Mouse (Mus musculus): ENCODE data around the gene Iyd. TPM values are rescaled to one million over a fixed set of nuclear protein-coding genes. Genes with fewer than 3 reads are reported as not detected.

Iyd gene
- total RNA-seq, 2 experiments from 2014 or later, result not detected

DNA sequence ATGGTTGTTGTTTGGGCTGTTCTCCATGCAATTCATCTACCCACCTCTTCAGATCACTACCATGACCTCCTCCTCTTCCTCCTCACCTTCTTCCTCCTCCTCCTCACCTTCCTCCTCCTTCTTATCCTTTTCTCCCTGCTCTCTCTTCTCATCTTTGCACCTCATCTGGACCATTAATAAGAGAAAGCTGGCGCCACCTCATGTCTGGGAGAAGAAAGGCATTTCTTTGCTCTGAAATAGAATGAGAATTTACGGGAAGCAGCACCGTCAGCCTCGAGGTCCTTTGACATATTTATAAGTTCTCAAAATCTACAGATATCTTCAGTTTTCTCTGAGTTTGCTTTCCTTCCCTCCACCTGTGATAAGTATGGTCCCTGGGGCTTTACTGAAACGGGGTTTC is 15.1 kb downstream of the Iyd start:
- DNase-seq, result no peak

DNA sequence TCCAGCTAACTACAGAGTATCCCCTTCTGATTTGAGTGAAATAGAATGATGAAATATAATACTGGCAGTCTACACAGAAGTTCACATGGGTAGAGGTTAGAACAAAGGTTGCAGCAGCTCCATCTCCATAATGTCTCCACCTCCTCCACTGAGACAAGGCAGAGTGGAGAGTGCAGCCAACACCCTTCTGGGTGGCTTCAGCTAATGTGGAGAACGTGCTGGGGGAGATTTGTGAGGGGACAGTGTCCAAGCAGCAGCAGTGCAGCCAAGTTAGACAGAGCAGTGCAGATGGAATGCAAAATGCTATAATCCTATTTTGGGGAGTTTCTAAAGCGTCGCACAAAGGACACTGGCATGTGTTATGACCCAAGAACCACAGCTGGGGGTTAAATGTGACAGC is 16.5 kb downstream of the Iyd start:
- DNase-seq, result no peak

DNA sequence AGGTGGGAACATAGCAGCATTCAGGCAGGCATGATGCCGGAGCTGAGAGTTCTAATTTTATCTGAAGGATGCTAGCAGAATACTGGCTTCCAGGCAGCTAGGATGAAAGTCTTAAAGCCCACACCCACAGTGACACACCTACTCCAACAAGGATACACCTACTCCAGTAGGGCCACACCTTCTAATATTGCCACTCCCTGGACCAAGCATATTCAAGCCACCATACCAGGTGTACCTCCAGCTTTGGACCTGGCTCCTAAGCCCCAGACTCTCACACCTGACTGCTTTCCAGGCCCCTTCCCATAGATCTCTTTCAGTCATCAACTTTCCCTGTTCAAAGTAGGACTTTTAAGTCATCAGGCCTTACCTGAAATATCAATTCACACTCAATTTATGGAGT is 19.1 kb downstream of the Iyd start:
- no peak for DNase-seq

DNA sequence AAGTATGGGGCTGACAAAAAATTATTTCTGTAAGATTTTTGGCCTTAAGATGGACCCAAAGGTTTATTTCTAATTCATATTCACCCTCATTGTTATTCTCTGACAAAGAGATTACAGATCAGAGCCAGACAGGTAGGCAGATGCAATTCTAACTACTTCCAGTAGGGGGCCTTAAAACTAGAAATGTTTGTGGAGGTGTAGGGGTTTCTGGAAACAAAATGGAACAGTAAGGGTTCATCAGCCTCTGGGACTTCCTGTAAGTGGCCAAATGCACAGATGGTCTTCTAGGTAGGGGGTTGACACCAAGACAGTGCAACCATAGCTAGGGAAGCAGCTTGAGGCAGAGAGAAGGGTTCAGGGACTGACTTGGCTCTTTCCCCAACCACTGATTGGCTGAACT is 22.1 kb downstream of the Iyd start:
- DNase-seq, result no peak

DNA sequence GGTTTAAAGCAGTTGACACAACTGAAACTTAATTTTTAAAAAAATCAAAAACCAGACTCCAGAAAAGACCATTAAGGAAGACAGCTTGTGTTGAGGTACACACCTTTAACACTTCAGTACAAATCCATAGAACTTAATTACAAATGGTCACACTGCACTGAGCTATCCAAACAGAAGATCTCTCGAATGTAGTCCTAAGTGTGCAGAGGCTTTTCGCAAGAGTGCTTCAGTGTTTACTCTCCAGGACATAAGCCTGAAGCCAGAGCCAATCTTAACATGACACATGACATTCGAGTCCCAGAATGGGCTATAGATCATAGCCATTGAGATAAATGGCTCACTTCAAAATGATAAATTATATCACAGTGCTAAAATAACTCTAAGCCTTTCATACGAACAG is 25.1 kb downstream of the Iyd start:
- no peak for DNase-seq

DNA sequence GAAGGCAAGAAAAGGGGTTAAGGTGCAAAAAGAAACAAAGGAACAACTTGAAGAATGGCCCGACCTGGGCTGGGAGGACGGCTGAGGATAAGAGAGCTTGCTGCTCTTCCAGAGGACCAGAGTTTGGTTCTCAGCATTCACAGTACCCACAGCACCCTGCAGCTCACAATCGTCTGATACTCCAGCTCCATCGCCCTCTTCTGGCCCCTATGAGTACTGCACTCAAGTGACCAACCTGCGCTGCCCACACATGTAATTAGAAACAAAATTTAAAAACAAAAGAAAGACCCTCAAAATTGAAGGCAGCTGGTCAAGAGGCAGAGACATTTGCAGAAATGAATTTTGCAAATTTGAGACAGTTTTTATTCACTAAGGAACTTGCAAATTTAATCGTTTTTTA is 27.8 kb downstream of the Iyd start:
- DNase-seq, result no peak

DNA sequence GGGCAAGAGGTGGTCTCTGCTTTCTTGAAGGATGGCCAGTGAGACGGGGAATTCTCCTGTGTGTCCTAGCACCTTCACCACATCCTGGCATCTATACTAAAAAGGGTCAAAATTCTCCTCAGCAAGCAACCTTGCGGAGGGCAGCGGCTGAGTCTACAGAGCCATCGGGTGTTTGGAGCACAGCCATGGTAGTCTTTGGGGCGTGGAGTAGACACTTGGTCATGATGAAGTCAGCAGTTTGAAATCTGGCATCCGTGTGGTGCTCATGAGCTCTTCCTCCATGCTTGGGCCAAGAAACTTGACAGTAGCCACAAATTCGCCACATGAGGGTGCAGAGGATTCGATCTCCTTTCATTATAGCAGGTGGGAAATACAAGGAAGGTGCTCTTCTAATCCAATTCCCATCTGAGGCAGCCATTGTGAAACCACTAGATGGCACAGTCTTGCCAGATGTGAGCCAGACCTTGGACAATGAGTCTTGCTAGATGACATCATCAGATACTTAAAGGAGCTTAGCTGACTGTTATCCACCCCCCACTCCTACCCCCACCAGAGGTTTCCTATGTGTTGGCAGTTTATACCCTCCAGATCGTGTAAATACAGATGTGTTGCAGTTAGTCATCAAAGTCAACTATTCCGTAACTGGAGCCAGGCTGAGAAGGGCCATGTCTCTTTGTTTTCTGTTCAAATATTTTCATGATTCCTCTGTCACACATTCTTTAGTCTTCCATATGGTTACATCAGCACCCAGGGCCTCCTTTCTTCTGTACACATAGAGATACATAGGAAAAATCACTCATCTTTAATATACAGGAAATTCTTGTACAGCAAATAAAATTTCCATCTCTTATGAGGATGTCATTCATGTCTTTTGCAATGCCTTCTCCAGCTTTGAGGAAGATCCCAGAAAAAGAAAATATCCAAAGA is 32.9 kb downstream of the Iyd start:
- peak; percentile 31 for DNase-seq

DNA sequence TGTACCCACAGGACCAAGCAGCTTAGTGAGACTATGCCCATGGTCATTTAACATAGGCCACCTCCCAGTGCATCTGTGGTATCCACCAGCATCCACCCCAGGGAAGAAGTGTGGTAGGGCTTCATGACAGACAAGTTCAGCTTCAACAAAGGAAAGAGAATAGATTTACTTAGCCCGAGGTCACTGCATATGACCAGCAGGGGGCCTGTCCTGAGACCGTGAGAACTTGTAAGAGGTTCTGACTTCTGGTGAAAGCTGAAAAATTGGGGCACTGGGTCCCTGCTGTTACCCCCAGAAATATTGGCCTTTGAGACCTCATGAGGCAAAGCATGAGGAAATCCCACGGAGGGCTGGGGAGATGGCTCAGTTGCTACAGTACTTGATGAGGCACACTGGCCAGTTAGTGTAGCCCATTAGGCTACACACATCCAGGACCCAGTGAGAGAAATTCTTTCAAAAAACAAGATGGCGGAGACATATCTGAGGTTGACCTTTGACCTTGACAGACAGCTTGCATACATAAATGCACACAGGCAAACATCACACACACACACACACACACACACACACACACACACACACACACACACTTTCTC is 34.0 kb downstream of the Iyd start:
- DNase-seq, result peak; percentile 13

DNA sequence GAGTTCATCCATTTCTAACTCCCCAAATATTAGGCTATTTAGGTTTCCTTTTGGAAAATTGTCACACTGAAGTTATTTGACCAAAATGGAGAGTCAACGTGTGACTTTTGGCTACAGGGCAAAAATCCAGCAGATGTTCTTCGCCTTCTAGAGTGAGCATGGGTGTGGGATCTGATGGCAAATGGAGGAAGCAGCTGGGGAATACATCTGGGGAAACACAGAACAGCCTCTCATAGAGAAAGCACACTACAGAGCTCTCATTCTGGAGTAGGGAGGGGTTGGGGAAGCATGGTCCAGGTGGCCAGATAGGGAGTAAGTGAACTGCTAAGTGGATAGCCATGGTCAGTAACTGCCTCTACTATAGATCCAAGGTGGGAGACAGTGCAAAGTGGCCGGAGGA is 50.6 kb downstream of the Iyd start:
- DNase-seq, result peak; percentile 15

DNA sequence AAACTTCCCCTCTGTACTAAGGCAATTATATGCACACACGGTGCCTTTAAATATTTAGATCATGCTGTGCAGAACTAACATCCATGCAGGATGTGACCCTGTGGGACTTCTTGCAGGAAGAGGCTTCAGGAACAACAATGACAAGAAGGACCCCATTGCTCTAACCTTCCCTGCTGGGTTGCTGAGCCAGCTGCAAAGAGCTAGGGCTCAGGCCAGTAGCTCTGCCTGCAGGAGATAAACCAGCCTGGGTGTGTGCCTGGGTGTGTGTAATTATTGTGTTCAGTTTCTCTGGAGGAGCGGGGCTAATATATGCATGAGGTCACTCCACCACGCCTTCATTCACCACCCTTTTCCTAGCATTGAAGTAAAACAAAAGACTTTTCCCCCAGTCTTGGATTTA is 51.8 kb downstream of the Iyd start:
- DNase-seq, result no peak

DNA sequence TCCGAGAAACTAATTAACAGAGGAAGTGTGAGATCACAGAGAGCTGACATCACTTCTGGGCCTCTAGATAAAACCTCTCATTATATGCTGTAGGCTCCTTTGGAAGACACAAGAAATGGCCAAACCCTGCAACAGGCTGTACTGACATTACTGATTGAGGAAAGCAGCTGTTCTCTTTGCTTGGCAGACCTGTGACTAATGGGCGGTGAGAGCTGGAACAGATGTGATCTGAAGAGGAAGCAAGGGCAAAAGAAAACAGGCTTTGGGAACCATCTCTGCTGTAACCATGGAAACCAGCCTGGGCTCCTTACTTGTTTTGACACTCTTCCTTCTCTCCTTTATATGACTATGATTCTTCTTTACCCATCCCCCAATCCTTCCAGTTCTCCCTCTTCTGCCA is 56.7 kb downstream of the Iyd start:
- DNase-seq, result no peak

DNA sequence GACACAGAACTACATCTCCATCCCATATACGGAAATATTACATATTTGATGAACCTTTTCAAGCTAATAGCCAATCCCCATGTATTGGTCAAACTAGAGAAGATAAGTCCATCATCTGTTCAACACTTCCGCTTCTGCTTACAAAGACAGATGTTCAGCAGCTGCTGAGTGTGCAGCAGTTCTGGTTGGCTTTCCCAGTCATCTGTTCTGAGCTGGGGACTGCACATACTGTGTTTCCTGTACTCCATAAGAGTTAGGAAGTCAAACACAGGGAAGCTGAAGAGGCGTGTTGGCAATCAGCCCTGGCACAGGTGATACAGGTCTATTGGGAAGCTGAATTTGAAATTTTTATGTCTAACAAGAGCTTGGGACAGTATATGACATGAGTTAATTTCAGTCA is 57.7 kb downstream of the Iyd start:
- DNase-seq, result no peak

Other genes with a start within 250 kb of the Iyd start
- gene Ppp1r14c, start 174.2 kb upstream of the Iyd start, total RNA-seq (2021), result 100 to 1,000 TPM in 1 of 2 experiments, 10 to 100 TPM in 1; 72.6 to 105 TPM
- gene Plekhg1, start 200.1 kb downstream of the Iyd start, total RNA-seq (2021), result 1 to 10 TPM; 3.4 to 3.8 TPM

Data from gastrocnemius, postnatal 25 days (tissue).